Mouse (Mus musculus): ENCODE data around the gene Prkar1b.

The Prkar1b gene

GRCm38 (mm10) chr5:138997171-138997788 is 152.5 kb downstream of the Prkar1b start, which contains the start of gene Pdgfa:
Gene Pdgfa, minus strand, starts transcription at chr5:138997370.
- peak; percentile 16 for DNase-seq (ENCODE audit: low read depth)

DNA sequence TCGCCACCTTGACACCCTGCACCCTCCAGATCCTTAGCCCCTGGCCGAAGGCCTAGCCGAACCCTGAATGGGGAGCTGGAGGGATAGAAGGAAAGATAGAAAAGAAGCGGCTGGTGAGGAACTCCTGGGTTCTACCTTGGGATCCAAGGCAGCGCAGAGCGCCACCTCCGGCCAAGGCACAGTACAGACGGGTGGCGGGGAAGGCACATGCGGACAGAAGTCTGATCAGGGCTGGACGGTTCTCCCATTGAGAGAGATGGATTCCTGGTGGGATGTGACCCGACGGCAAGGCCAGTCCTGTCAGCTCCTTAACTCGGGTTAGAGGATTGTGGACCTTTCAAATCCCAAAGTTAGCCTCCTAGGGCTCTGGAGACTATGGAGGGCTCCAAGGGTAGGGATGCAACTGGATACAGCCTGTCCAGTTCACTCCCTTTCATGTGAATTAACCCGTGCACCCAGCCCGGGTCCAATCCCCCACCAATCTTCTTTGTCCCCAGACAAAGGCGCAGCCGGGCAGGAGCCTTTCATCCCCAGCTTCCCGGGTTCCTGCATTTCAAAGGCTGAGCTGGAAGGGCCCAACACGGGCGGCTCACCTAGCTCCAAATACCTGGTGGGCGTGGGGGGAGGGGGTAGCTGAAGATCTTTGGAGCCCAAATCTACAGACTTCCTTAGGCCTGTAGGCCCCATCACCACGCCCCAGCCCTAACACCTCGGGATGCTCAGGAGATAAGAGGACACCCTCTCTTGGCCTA is 153.3 kb downstream of the Prkar1b start:
- peak; percentile 14 for DNase-seq (ENCODE audit: low read depth)

GRCm38 (mm10) chr5:138995721-138996311 is 154.0 kb downstream of the Prkar1b start:
- DNase-seq (ENCODE audit: low read depth) = peak; percentile 15

DNA sequence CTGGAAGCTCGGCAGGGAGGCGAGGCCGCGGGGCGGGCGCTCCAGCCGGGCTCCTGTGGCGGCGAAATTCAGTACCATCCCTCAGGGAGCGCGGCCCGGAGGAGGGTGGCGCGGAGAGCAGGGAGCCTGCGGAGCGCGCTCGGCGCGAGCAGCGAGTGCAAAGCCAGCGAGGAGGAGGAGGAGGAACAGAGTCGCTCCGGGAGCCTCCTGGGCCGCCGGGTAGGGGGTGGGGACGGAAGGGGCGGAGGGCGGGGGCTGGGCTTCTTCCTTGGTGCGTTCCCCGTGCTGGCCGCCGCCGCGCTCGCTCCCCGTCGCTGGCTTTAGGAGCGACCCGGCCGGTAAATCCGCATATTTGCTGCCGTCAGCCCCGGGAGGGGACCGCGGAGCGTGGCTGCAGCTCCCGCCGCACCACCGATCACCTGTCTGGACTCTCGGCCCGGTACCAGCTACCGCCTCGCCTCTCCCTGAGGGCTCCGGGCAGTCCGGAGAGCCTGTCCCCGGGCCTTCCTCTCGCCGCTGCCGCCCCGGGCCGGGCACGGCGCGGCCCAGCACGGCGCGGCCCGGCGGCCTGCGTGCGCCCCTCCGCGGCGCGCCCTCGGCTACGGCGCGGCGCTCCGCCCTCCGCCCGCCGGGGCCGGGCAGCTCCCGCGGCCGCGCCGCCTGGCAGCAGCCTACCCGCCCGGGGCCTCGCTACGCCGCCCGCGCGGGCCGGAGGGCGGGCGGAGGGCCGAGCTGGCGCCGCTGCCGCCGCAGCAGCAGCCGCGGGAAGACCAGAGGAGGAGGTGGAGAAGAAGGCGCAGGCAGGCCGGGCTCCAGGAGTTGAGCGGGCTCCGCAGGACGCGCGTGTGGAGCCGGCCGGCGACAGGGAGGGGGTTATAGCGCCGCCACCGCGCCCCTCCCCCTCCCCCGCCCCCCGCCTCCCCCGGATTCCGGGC is 154.7 kb downstream of the Prkar1b start:
- DNase-seq (ENCODE audit: low read depth) = peak; percentile 26

- no peak for DNase-seq (ENCODE audit: low read depth)
Measured at GRCm38 (mm10) chr5:138994108-138994785, 155.6 kb downstream of the Prkar1b start.

DNA sequence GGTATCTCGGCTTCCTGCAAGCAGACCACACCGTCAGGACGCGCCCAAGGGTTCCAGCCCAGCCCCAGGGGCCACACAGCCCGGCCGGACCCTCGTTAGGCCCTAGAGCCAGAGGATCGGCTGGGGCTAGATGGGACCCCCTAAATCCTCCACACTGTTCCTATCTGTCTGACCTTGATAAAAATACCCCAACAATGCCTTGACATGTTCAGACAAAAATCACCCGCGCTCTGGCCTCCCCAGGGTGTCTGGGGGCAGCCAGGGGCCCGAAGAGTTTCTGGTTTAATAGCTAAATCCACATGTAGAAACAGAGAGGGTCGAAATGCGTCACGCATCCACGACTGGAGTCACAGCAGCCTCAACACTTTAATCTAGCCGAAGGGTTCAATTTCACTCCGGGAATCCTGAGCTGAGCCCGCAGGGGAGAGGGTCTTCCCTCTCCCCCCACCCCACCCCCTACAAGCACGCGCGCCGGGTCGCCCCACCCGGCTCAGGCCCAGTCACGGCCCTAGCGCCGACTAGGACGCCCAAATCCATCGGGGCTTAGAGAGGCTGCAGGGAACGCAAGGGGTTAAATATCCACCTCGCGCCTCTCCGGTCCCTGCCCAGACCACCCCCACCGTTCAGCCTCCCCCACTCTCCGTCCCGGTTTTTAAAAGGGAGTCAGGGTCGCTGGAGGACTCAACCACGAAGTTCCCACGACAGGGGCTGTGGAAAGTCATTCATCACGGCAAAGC is 156.3 kb downstream of the Prkar1b start:
- DNase-seq (ENCODE audit: low read depth) = no peak

DNA sequence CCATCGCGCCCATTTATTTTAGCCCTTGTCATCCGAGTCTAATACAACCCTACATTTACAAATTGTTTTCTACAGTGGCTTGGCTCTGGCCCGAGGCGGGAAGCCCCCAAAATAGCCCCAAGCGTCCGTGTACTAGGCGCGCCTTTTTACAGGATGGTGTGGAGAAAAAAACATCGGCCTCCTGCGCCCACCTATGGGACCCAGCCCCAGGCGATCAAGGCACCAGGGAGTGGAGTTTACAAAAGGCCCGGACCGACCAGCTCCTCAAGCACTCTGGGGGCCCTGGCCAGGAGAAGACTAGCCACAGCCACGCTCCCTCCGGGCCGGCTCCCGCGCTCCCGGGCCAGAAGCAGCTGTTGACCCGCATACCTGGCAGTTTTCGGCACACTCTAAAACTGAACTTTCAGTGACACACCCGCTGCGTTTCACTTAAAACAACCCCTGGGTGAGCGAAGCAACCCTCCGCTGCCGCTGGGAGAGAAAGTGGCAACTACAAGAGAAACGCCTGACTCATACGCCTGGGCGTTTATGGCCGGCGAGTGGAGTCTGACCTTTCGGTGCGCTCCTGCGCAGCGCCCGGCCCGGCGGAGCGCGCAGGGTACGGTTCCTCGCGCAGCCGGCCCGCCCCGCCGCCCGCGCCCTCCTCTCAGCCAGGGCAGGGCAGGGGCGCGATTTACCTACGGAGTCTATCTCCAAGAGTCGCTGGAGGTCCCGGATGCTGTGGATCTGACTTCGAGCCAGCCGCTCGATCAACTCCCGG is 157.0 kb downstream of the Prkar1b start:
- DNase-seq (ENCODE audit: low read depth) = no peak

- no peak for DNase-seq (ENCODE audit: low read depth)
Measured at GRCm38 (mm10) chr5:138991734-138992133, 158.1 kb downstream of the Prkar1b start.

DNA sequence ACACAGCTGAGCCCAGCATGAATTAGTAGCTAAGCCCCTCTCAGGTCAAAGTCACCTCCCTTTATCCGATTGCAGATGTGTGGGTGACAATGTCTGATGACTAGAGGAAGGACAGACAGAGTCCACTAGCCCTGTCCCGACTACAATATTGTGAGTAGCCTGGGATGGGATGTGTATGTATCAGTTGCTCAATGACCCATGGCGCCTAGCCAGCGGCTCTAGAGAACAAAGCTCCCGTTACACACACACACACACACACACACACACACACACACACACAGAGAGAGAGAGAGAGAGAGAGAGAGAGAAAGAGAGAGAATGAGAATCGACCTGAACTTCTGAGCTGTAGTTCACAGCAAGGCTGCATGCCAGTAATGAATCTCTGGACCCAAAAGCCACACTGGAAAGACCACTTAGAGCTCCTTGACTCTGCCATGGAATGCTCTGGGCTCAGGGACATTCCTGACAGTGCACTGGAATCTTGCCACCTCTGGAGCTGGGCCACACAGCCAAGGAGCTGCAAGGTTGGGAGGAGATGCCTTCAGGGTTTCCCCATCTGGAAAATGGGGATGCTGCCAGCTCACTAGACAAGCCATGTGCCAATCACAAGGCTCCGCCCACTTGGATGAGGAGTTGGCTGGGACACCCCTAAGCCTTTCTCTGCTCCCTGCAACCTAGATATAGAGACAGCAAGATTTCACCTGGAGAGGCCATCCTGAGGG is 159.0 kb downstream of the Prkar1b start:
- no peak for DNase-seq (ENCODE audit: low read depth)

GRCm38 (mm10) chr5:138989567-138989966 is 160.2 kb downstream of the Prkar1b start:
- DNase-seq (ENCODE audit: low read depth) = no peak

- DNase-seq (ENCODE audit: low read depth) = no peak
Measured at GRCm38 (mm10) chr5:138988764-138989163, 161.0 kb downstream of the Prkar1b start.

DNA sequence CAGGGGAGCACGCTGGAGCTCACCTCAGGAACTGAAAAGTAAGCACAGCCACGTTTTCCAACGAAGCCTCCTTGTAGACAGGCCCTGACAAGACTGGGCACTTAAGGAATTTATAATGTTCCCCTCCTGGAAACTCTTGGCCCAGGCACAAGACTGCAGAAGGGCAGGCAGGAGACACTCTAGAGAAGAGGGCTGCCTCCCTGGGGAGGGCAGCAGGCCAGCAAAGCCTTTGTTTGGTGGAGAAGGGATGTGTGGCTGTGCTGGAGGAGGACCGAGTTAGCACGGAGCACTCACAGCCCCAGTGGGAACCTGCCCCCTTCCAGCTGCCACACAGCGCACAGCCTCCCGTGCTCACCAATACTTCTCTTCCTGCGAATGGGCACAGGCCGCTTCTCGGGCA is 161.8 kb downstream of the Prkar1b start:
- DNase-seq (ENCODE audit: low read depth) = no peak

DNA sequence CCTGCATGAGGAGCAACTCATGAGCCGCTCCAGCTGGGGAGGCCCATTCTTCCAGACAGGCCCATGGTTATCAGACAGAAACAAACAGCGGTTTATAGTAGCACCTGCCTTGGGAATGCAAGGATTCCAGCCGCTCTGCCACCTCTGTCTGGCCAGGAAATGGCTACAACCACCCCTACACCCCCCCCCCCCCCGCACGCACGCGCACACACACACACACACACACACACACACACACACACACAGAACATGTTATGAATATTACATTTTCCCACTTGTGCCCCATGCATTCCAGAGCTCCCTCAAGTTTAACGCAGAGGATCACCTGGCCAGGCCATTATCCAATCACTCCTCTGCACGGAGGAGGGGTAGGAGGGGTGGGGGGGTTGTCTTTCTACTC is 167.9 kb downstream of the Prkar1b start:
- no peak for DNase-seq (ENCODE audit: low read depth)

DNA sequence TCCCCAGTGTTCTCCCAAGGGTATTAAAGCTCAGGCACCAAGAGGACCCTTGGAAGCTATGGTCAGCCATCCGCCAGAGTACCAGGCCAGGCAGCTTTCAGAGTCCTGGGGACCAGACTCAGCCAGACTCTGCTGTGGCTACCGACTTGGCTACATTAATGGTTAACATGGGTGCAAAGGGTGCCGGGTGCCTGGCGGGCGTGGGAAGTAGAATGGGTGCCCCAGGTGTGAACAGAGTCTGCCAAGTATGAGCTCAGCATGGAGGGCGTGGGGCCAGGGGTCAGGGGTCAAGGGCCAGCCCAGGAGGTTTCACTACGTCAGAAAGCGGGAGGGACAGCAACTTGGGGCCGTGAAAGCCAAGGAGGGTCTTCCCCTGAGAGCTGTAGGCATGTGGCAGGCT is 169.2 kb downstream of the Prkar1b start:
- no peak for DNase-seq (ENCODE audit: low read depth)

DNA sequence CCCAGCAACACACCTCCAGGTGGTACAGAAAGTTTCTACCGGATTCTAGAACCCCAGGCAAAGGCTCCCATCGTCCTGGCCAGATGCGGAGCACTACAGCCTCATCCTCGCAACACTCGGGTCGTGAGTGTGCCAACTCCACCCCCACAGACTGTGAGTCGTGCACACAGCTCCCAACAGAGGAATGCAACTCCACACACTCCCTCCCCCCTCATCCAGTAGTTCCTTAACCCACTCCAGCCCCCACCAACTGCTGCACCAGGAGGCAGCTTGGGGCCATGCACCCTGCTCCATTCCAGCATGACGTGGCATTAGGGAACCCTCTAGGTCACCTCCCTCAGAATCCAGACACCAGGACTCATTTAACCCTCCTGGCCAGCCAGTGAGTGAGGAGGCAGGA is 170.0 kb downstream of the Prkar1b start:
- no peak for DNase-seq (ENCODE audit: low read depth)

GRCm38 (mm10) chr5:138977759-138978158 is 172.0 kb downstream of the Prkar1b start:
- DNase-seq (ENCODE audit: low read depth) = no peak

DNA sequence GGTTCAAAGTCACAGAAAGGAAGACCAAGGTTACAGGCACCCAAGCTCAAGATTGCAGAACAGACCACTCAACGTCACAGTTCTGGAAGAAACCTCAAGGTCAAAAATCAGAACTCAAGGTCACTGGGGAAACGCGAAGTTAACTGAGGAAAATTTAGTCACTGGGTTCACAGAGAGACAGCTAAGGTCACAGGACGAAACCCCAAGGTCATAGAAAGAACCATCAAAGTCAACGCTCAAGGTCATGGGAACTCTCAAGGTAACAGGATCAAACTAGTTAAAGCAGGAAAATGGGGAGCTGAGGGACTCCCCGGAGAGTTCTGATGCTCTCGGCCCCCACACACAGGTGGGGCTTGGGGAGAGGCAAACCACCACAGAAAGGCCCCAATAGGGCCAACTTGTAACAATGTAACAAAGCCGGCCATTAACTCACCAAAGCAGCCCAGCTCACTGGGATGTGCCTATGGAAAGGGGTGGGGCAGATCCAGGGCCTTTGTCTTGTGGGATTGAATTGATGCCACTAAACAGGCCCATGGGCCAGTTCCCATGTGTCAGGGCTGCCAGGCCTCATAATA is 174.8 kb downstream of the Prkar1b start:
- DNase-seq (ENCODE audit: low read depth) = no peak

GRCm38 (mm10) chr5:138973480-138973879 is 176.3 kb downstream of the Prkar1b start:
- no peak for DNase-seq (ENCODE audit: low read depth)

GRCm38 (mm10) chr5:138971405-138971804 is 178.4 kb downstream of the Prkar1b start:
- DNase-seq (ENCODE audit: low read depth) = no peak
